Mouse (Mus musculus) lung, embryonic 14.5 days (tissue): ENCODE measurements around the gene Efcab8. TPM values are rescaled to one million over a fixed set of nuclear protein-coding genes. Genes with fewer than 3 reads are reported as not detected.
"Not testable (repeated sequence)": the region's sequence is repeated elsewhere in the genome, so short reads cannot be mapped to it uniquely, and the experiment has no call there.

Source experiments
- ATAC-seq: fragments of 200-750 bp; cut with Nextera tagmentation; 2 replicates; pipeline ENCODE4 v1.8.0; 2017; ENCODE audit warnings: mild to moderate bottlenecking, moderate TSS enrichment, moderate library complexity; ENCODE audit not compliant: insufficient read depth
- DNase-seq: peaks from one replicate; pipeline ENCODE4 v3.0.0-alpha.2; 2015
- H3K27ac ChIP-seq: fragments of 300-500 bp; sonication (generic); 2 replicates; pipeline ENCODE4 v1.5.1; 2014; ENCODE audit warnings: low read depth, mild to moderate bottlenecking, moderate library complexity
- H3K27me3 ChIP-seq: fragments of 300-500 bp; sonication (generic); 2 replicates; pipeline ENCODE4 v1.6.1; 2014; ENCODE audit warnings: low read length, control low read depth; ENCODE audit not compliant: insufficient read depth
- H3K36me3 ChIP-seq: fragments of 300-500 bp; sonication (generic); 2 replicates; pipeline ENCODE4 v1.6.1; 2014; ENCODE audit warnings: control low read depth; ENCODE audit not compliant: insufficient read depth
- H3K4me1 ChIP-seq: fragments of 300-500 bp; sonication (generic); 2 replicates; pipeline ENCODE4 v1.6.1; 2014; ENCODE audit warnings: antibody characterized with exemption, control low read depth; ENCODE audit not compliant: insufficient read depth
- H3K4me2 ChIP-seq: fragments of 300-500 bp; sonication (generic); 2 replicates; pipeline ENCODE4 v1.6.1; 2014; ENCODE audit warnings: mild to moderate bottlenecking
- H3K4me3 ChIP-seq: fragments of 300-500 bp; sonication (generic); 2 replicates; pipeline ENCODE4 v1.5.1; 2014; ENCODE audit warnings: low read depth, low read length
- H3K9ac ChIP-seq: fragments of 300-500 bp; sonication (generic); 2 replicates; pipeline ENCODE4 v1.6.1; 2014
- H3K9me3 ChIP-seq: fragments of 300-500 bp; sonication (generic); 2 replicates; pipeline ENCODE4 v1.6.1; 2016; ENCODE audit warnings: low read depth, low read length, control low read depth
- CTCF ChIP-seq: IDR thresholded peaks from 2 replicates; pipeline ENCODE4 v1.5.1; 2016; ENCODE audit warnings: antibody characterized with exemption, low read depth
- WGBS: fragments of 180-500 bp; shearing (Covaris S2); extraction: QIAGEN DNeasy Blood & Tissue Kit; methylation state at CpG from one replicate; pipeline ENCODE4 v1.1.7; 2014; 5-methylcytosine and 5-hydroxymethylcytosine counted together
- polyA plus RNA-seq: library from polyadenylated mRNA; unstranded; fragments of >200 nt; fragmentation: Nextera tagmentation; extraction: Ambion mirVana; gene quantifications from 2 replicates; pipeline ENCODE4 v1.2.1, GENCODE M21; 2014

Gene Efcab8
- polyA plus RNA-seq, 1 experiment from 2014 or later, result not detected

- WGBS, result 58% methylated on average over 6 of the region's 6 CpGs
- peak; percentile 53 for DNase-seq
- H3K4me3 ChIP-seq, result no peak overlapping the region
- ATAC-seq, result peak; percentile 44; the same call in 1 of the 2 replicates
- H3K9me3 ChIP-seq, result no peaks in the 10 kb centered on the region
- H3K9ac ChIP-seq, result no peak overlapping the region
- no peaks in the 10 kb centered on the region for H3K4me1 ChIP-seq
- H3K36me3 ChIP-seq, result no peaks in the 10 kb centered on the region
- no peaks in the 10 kb centered on the region for H3K27me3 ChIP-seq
- TF ChIP-seq CTCF, result no peak
- H3K27ac ChIP-seq, result no peak overlapping the region
- H3K4me2 ChIP-seq, result no peak overlapping the region
Observed at GRCm38 (mm10) chr2:153824593-153824992, 44.9 kb downstream of the Efcab8 start.

- not testable (repeated sequence) for H3K9me3 ChIP-seq, H3K9ac ChIP-seq, H3K4me3 ChIP-seq, ATAC-seq, H3K27ac ChIP-seq, H3K27me3 ChIP-seq, H3K36me3 ChIP-seq, H3K4me2 ChIP-seq, DNase-seq, H3K4me1 ChIP-seq
- 65% methylated on average over 32 of the region's 32 CpGs for WGBS
Observed at GRCm38 (mm10) chr2:153825900-153826299, 46.2 kb downstream of the Efcab8 start.

GRCm38 (mm10) chr2:153827171-153827830 lies 47.6 kb downstream of the Efcab8 start:
- Histone ChIP-seq H3K9me3 (no peaks in the 10 kb centered on the region), H3K4me1 (no peaks in the 10 kb centered on the region), H3K9ac (no peak overlapping the region), H3K27me3 (no peaks in the 10 kb centered on the region), H3K4me2 (no peak overlapping the region), H3K27ac (no peak overlapping the region), H3K36me3 (no peaks in the 10 kb centered on the region), H3K4me3 (no peak overlapping the region)
- 76% methylated on average over 8 of the region's 8 CpGs for WGBS
- no peak for TF ChIP-seq CTCF
- DNase-seq (no peak), ATAC-seq (no peak)

GRCm38 (mm10) chr2:153828704-153829103 lies 49.0 kb downstream of the Efcab8 start:
- Histone ChIP-seq H3K4me1 (no peaks in the 10 kb centered on the region), H3K4me3 (no peak overlapping the region), H3K36me3 (no peaks in the 10 kb centered on the region), H3K4me2 (no peak overlapping the region), H3K27ac (no peak overlapping the region), H3K9ac (no peak overlapping the region), H3K27me3 (no peaks in the 10 kb centered on the region), H3K9me3 (no peaks in the 10 kb centered on the region)
- ATAC-seq (no peak), DNase-seq (no peak)
- 76% methylated on average over 7 of the region's 7 CpGs for WGBS
- TF ChIP-seq CTCF, result no peak

GRCm38 (mm10) chr2:153833291-153833690 lies 53.6 kb downstream of the Efcab8 start:
- no peak for TF ChIP-seq CTCF
- H3K27me3 ChIP-seq, result no peaks in the 10 kb centered on the region
- no peaks in the 10 kb centered on the region for H3K4me1 ChIP-seq
- no peaks in the 10 kb centered on the region for H3K36me3 ChIP-seq
- DNase-seq (no peak), ATAC-seq (no peak)
- H3K4me3 ChIP-seq, result no peak overlapping the region
- WGBS, result 75% methylated on average over 8 of the region's 8 CpGs
- H3K9me3 ChIP-seq, result no peaks in the 10 kb centered on the region
- H3K9ac ChIP-seq, result no peak overlapping the region
- H3K27ac ChIP-seq, result no peak overlapping the region
- H3K4me2 ChIP-seq, result no peak overlapping the region

- Histone ChIP-seq H3K4me2 (no peak overlapping the region), H3K4me3 (no peak overlapping the region), H3K27me3 (no peaks in the 10 kb centered on the region), H3K27ac (no peak overlapping the region), H3K4me1 (no peaks in the 10 kb centered on the region), H3K9ac (no peak overlapping the region), H3K9me3 (no peaks in the 10 kb centered on the region), H3K36me3 (no peaks in the 10 kb centered on the region)
- DNase-seq (no peak), ATAC-seq (no peak)
- WGBS, result 78% methylated on average over 8 of the region's 8 CpGs
- no peak for TF ChIP-seq CTCF
Observed at GRCm38 (mm10) chr2:153842854-153843253, 63.1 kb downstream of the Efcab8 start.

GRCm38 (mm10) chr2:153848389-153848788 lies 68.7 kb downstream of the Efcab8 start:
- no peak overlapping the region for H3K9ac ChIP-seq
- no peak overlapping the region for H3K4me2 ChIP-seq
- DNase-seq, result no peak
- H3K27ac ChIP-seq, result no peak overlapping the region
- TF ChIP-seq CTCF, result no peak
- ATAC-seq, result no peak
- no peaks in the 10 kb centered on the region for H3K9me3 ChIP-seq
- no peaks in the 10 kb centered on the region for H3K27me3 ChIP-seq
- no peak overlapping the region for H3K4me3 ChIP-seq
- no peaks in the 10 kb centered on the region for H3K36me3 ChIP-seq
- 79% methylated on average over 3 of the region's 3 CpGs for WGBS
- H3K4me1 ChIP-seq, result no peaks in the 10 kb centered on the region
